Comparison of ENCODE assay signal across 8 mouse cellular contexts in genomic region chr14:82610726-82611125, GRCm38 (mm10).
DNase-seq lines count a peak whose midpoint lies in the region.
"Not testable (repeated sequence)": the region's sequence is repeated elsewhere in the genome, so short reads cannot be mapped to it uniquely, and the experiment has no call there.

No protein-coding gene starts in this region.

- peak; percentile 37 for DNase-seq in brain, adult 2 months (ENCODE audit: low read depth, low spot score)
- DNase-seq in frontal cortex, adult 2 months (ENCODE audit: extremely low spot score in 1 of 2, low spot score in 1 of 2), result peak; percentile 5 to 57
- peak; percentile 2 for DNase-seq in layer of hippocampus, adult 11-12 months (ENCODE audit: low spot score)
- peak; percentile 17 for DNase-seq in left cerebral cortex, adult 11 months (ENCODE audit: low spot score)
- DNase-seq in left cerebral cortex, adult 9 months (ENCODE audit: low spot score in 2 of 2), result peak; percentile 5 to 7
- peak; percentile 2 to 80 for DNase-seq in left cerebral cortex, postnatal 25 days (ENCODE audit: low spot score in 2 of 2)
- peak; percentile 18 for DNase-seq in right cerebral cortex, adult 18-20 months
- DNase-seq in telencephalon, adult 2 months (ENCODE audit: low read depth, low spot score), result peak; percentile 38

- intact Hi-C loops in left cerebral cortex, postnatal 25 days (cut with DNase I), result not testable (repeated sequence)

Comparison
In these comparisons a context has a peak if more than half of its experiments do, and no peak if none do; other contexts are left out.
1. Peak in every context shown above with its lines: DNase-seq.